Mouse (Mus musculus): ENCODE data around the gene E2f2.

GRCm38 (mm10) chr4:136147436-136148135, 24.6 kb upstream of the E2f2 start:
- TF ChIP-seq POLR2A (IDR thresholded peaks at IDR 0.05; ENCODE audit: insufficient read length, low read depth) (peak; percentile 50), MAX (IDR thresholded peaks at IDR 0.05; ENCODE audit: low read depth) (no peak)

Data from myocyte (in vitro differentiated cells).